Mouse (Mus musculus) liver, adult 2 months (tissue): ENCODE data around the gene Sec1.

Source experiments
- CTCF ChIP-seq: fragments of 200-500 bp; IDR thresholded peaks from 2 replicates; pipeline ENCODE4 v1.5.1; 2011; ENCODE audit warnings: low read depth, low read length, control low read depth
- POLR2A ChIP-seq: fragments of 200-500 bp; IDR thresholded peaks from 2 replicates; pipeline ENCODE4 v1.6.1; 2011; ENCODE audit warnings: low read length, control low read depth; ENCODE audit not compliant: insufficient read depth; ENCODE audit errors: extremely low read depth

DNA sequence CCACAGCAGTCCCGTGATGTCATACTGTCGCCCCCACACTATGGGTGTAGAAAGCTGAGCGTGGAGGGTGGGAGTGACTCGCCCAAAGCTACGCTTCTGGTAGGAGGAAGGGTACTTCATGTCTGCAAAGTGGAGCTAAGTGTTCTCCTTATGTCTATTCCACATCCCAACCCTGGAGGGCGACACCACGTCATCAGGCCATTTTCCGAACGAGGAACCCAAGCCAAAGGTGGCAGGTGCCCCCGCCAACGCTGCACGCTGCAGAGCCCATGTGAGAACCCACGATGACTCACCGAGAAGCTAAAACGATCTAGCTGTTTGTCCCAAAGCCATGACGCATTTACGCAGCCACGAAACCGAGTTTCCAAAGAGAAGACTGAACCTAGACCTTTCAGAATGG, 48.1 kb upstream of the Sec1 start:
- no peak for TF ChIP-seq CTCF
- TF ChIP-seq POLR2A: no peak
